Mouse (Mus musculus) urinary bladder, postnatal 25 days (tissue): ENCODE measurements around the gene Vmn2r53.
"Not testable (repeated sequence)": the region's sequence is repeated elsewhere in the genome, so short reads cannot be mapped to it uniquely, and the experiment has no call there.

Source experiments
- DNase-seq: peaks from one replicate; pipeline ENCODE4 v3.0.0; 2022; ENCODE audit warnings: low spot score

The Vmn2r53 gene

DNA sequence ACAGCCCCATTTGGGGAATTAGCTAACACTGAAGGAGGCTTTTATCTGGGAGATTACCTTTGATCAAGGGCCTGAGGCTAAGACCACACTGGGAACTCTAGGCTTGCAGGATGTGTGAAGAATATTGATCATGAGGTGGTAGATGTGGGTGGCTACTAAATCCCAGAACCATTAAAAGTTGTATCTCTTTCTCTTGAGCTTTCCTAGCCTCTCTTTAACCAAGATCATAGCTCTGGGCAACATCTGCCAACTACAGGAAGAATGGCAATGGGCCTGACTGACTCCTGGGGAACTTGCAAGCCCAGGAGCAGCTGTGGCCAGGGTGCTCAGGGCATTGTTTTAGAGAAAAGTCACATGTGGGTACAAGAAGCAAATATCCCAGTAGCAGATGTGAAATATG lies at the start of gene Vmn2r53:
Vmn2r53 (minus strand) TSS at position 101 of the 400 bp plus-strand sequence.
- DNase-seq: no peak

DNA sequence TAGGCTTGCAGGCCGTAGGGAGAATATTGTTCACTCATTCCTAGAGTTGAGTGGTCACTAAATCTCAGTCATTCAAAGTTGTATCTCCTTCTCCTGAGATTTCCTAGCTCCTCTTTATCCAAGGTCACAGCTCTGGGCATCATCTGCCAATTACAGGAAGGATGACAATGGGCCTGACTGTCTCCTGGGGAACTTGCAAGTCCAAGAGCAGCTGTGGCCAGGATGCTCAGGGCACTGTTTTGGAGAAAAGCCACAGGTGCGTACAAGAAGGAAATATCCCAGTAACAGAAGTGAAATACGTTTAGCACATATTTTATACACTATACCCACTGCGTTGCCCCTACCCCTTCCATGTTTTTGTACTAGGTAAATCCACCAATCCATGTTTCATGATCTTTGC lies 31.6 kb upstream of the Vmn2r53 start, which contains the start of gene Vmn2r54:
Vmn2r54 (minus strand) TSS at position 101 of the 400 bp plus-strand sequence.
- DNase-seq: not testable (repeated sequence)
